Mouse (Mus musculus) ES-E14 (cell line): ENCODE measurements at regions not wholly inside any gene's neighbourhood (a gene's known extent, or its start where the extent isn't known, plus 50 kb on each side); places are given as distances from the start of the nearest gene placed in this dataset.

ENCODE experiments used
- CHD2 ChIP-seq: IDR thresholded peaks from 2 replicates; pipeline ENCODE4 v1.6.1; 2014; ENCODE audit warnings: mild to moderate bottlenecking, low read depth, low read length, inconsistent platforms
- HCFC1 ChIP-seq: IDR thresholded peaks from 2 replicates; pipeline ENCODE4 v1.6.1; 2012; ENCODE audit warnings: low read length, inconsistent platforms, borderline replicate concordance; ENCODE audit not compliant: insufficient read depth
- MAFK ChIP-seq: IDR thresholded peaks from 2 replicates; pipeline ENCODE4 v1.6.1; 2014; ENCODE audit warnings: mild to moderate bottlenecking, low read depth, low read length, inconsistent platforms; ENCODE audit not compliant: insufficient read depth
- ZC3H11A ChIP-seq: IDR thresholded peaks from 2 replicates; pipeline ENCODE4 v1.6.1; 2012; ENCODE audit warnings: low read depth, mild to moderate bottlenecking, inconsistent platforms, low read length, borderline replicate concordance
- ZNF384 ChIP-seq: IDR thresholded peaks from 2 replicates; pipeline ENCODE4 v1.6.1; 2012; ENCODE audit warnings: low read depth, low read length, inconsistent platforms

DNA sequence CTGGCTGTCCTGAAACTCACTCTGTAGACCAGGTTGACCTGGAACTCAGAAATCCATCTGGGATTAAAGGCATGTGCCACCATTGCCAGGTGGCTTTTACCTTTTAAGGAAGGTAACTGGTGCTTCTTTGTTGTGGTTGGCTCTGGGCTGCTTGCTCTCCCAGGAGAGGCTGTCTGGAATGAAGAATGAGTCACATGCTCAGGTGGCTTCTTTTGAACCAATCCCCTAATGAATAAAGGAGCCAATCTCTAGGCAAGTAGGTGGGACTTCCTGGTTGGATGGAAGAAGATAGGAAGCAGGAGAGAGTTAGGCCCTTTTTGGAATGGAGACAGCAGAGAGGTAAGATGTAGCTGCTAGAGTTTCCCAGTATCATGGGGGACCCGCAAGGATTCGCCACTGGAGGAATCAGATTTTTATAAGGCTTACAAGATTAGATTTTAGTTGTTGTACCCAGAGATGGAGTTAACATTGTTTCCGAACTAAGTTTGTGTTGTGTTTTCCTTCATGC, 241.6 kb downstream of the Enc1 start:
- TF ChIP-seq CHD2 (no peak), ZC3H11A (no peak), HCFC1 (0 out of 2 replicates have a peak, but pooled peaks have one; percentile 49), MAFK (no peak), ZNF384 (no peak)
